Mouse (Mus musculus) thymus, postnatal 4 days (tissue): ENCODE measurements at regions not wholly inside any gene's neighbourhood (a gene's known extent, or its start where the extent isn't known, plus 50 kb on each side); places are given as distances from the start of the nearest gene placed in this dataset.

Experiments
- DNase-seq: peaks from one replicate; pipeline ENCODE4 v3.0.0; 2021

- no peak for DNase-seq
These were observed 57.6 kb upstream of the Gdf10 start for GRCm38 (mm10) chr14:33865746-33866145.

- DNase-seq: no peak
These were observed 55.7 kb upstream of the Gdf10 start for GRCm38 (mm10) chr14:33867674-33868073.
